Mouse (Mus musculus): Measurements from ENCODE around the gene Sh3rf1. TPM values are rescaled to one million over a fixed set of nuclear protein-coding genes. Genes with fewer than 3 reads are reported as not detected.

Gene Sh3rf1
- polyA plus RNA-seq, 1 experiment from 2014 or later: 5.3 TPM

- 83% methylated on average over 17 of the region's 17 CpGs for WGBS
- H3K4me3 ChIP-seq: no peak overlapping the region
- H3K9ac ChIP-seq: no peak overlapping the region
- no peaks in the 10 kb centered on the region for H3K27me3 ChIP-seq (replicated peaks)
- no peaks in the 10 kb centered on the region for H3K9me3 ChIP-seq
- H3K36me3 ChIP-seq: peaks cover 13% of the 10 kb centered on the region; the same call in 1 of the 2 replicates
- H3K27ac ChIP-seq (replicated peaks): no peak overlapping the region
- peaks cover 16% of the 10 kb centered on the region for H3K4me1 ChIP-seq
- no peak for ATAC-seq (ENCODE audit: extremely low read depth, insufficient number of reproducible peaks, low FRiP score, low TSS enrichment)
- H3K4me2 ChIP-seq: no peak overlapping the region
Measured at GRCm38 (mm10) chr8:61340283-61340984, 116.8 kb downstream of the Sh3rf1 start.

GRCm38 (mm10) chr8:61341587-61342441, 118.1 kb downstream of the Sh3rf1 start:
- no peak overlapping the region for H3K27ac ChIP-seq (replicated peaks)
- 0 out of 2 replicates have a peak, but pooled peaks cover 6% of the 10 kb centered on the region for H3K36me3 ChIP-seq
- H3K4me1 ChIP-seq: peaks cover 16% of the 10 kb centered on the region
- no peaks in the 10 kb centered on the region for H3K9me3 ChIP-seq
- H3K4me2 ChIP-seq: no peak overlapping the region
- ATAC-seq (ENCODE audit: extremely low read depth, insufficient number of reproducible peaks, low FRiP score, low TSS enrichment): no peak
- H3K27me3 ChIP-seq (replicated peaks): no peaks in the 10 kb centered on the region
- 60% methylated on average over 12 of the region's 12 CpGs for WGBS
- no peak overlapping the region for H3K4me3 ChIP-seq
- H3K9ac ChIP-seq: no peak overlapping the region

GRCm38 (mm10) chr8:61342473-61343026, 118.9 kb downstream of the Sh3rf1 start:
- Histone ChIP-seq H3K36me3 (0 out of 2 replicates have a peak, but pooled peaks cover 5% of the 10 kb centered on the region), H3K9ac (no peak overlapping the region), H3K4me3 (no peak overlapping the region), H3K4me1 (peaks cover 17% of the 10 kb centered on the region), H3K4me2 (no peak overlapping the region), H3K9me3 (no peaks in the 10 kb centered on the region), H3K27ac (replicated peaks) (no peak overlapping the region), H3K27me3 (replicated peaks) (no peaks in the 10 kb centered on the region)
- 60% methylated on average over 7 of the region's 7 CpGs for WGBS
- ATAC-seq (ENCODE audit: extremely low read depth, insufficient number of reproducible peaks, low FRiP score, low TSS enrichment): no peak

- ATAC-seq (ENCODE audit: extremely low read depth, insufficient number of reproducible peaks, low FRiP score, low TSS enrichment): no peak
- H3K36me3 ChIP-seq: peaks cover 2% of the 10 kb centered on the region
- peaks cover 34% of the 10 kb centered on the region for H3K4me1 ChIP-seq
- no peak overlapping the region for H3K9ac ChIP-seq
- H3K27ac ChIP-seq (replicated peaks): no peak overlapping the region
- H3K27me3 ChIP-seq (replicated peaks): no peaks in the 10 kb centered on the region
- H3K4me3 ChIP-seq: no peak overlapping the region
- no peak overlapping the region for H3K4me2 ChIP-seq
- H3K9me3 ChIP-seq: no peaks in the 10 kb centered on the region
- WGBS: 77% methylated on average over 2 of the region's 2 CpGs
Measured at GRCm38 (mm10) chr8:61344435-61344834, 120.8 kb downstream of the Sh3rf1 start.

GRCm38 (mm10) chr8:61346941-61347340, 123.3 kb downstream of the Sh3rf1 start:
- Histone ChIP-seq H3K4me1 (peaks cover 26% of the 10 kb centered on the region), H3K36me3 (peaks cover 9% of the 10 kb centered on the region), H3K27ac (replicated peaks) (no peak overlapping the region), H3K9ac (no peak overlapping the region), H3K4me2 (no peak overlapping the region), H3K27me3 (replicated peaks) (no peaks in the 10 kb centered on the region), H3K4me3 (no peak overlapping the region), H3K9me3 (no peaks in the 10 kb centered on the region)
- WGBS: 86% methylated on average over 6 of the region's 6 CpGs
- no peak for ATAC-seq (ENCODE audit: extremely low read depth, insufficient number of reproducible peaks, low FRiP score, low TSS enrichment)

GRCm38 (mm10) chr8:61347526-61347925, 123.9 kb downstream of the Sh3rf1 start:
- peaks cover 9% of the 10 kb centered on the region for H3K36me3 ChIP-seq
- no peak for ATAC-seq (ENCODE audit: extremely low read depth, insufficient number of reproducible peaks, low FRiP score, low TSS enrichment)
- no peak overlapping the region for H3K9ac ChIP-seq
- 80% methylated on average over 6 of the region's 6 CpGs for WGBS
- no peaks in the 10 kb centered on the region for H3K9me3 ChIP-seq
- no peak overlapping the region for H3K4me2 ChIP-seq
- no peak overlapping the region for H3K4me3 ChIP-seq
- no peaks in the 10 kb centered on the region for H3K27me3 ChIP-seq (replicated peaks)
- peaks cover 21% of the 10 kb centered on the region for H3K4me1 ChIP-seq
- no peak overlapping the region for H3K27ac ChIP-seq (replicated peaks)

GRCm38 (mm10) chr8:61348029-61348428, 124.4 kb downstream of the Sh3rf1 start:
- Histone ChIP-seq H3K36me3 (peaks cover 9% of the 10 kb centered on the region), H3K9ac (no peak overlapping the region), H3K4me1 (peaks cover 19% of the 10 kb centered on the region), H3K4me3 (no peak overlapping the region), H3K4me2 (no peak overlapping the region), H3K27me3 (replicated peaks) (no peaks in the 10 kb centered on the region), H3K9me3 (no peaks in the 10 kb centered on the region), H3K27ac (replicated peaks) (no peak overlapping the region)
- no peak for ATAC-seq (ENCODE audit: extremely low read depth, insufficient number of reproducible peaks, low FRiP score, low TSS enrichment)
- WGBS: 46% methylated on average over 5 of the region's 5 CpGs

GRCm38 (mm10) chr8:61348518-61348917, 124.8 kb downstream of the Sh3rf1 start:
- 12% methylated on average over 8 of the region's 8 CpGs for WGBS
- no peak overlapping the region for H3K27ac ChIP-seq (replicated peaks)
- peaks cover 9% of the 10 kb centered on the region for H3K36me3 ChIP-seq
- H3K27me3 ChIP-seq (replicated peaks): no peaks in the 10 kb centered on the region
- H3K4me2 ChIP-seq: no peak overlapping the region; the same call in 1 of the 2 replicates
- ATAC-seq (ENCODE audit: extremely low read depth, insufficient number of reproducible peaks, low FRiP score, low TSS enrichment): no peak
- H3K9me3 ChIP-seq: no peaks in the 10 kb centered on the region
- peaks cover 19% of the 10 kb centered on the region for H3K4me1 ChIP-seq
- H3K9ac ChIP-seq: no peak overlapping the region
- H3K4me3 ChIP-seq: no peak overlapping the region

- H3K27ac ChIP-seq (replicated peaks): no peak overlapping the region
- peaks cover 9% of the 10 kb centered on the region for H3K36me3 ChIP-seq
- H3K27me3 ChIP-seq (replicated peaks): no peaks in the 10 kb centered on the region
- no peak overlapping the region for H3K4me2 ChIP-seq
- no peaks in the 10 kb centered on the region for H3K9me3 ChIP-seq
- H3K4me1 ChIP-seq: peaks cover 19% of the 10 kb centered on the region
- H3K4me3 ChIP-seq: no peak overlapping the region
- no peak for ATAC-seq (ENCODE audit: extremely low read depth, insufficient number of reproducible peaks, low FRiP score, low TSS enrichment)
- 72% methylated on average over 9 of the region's 9 CpGs for WGBS
- no peak overlapping the region for H3K9ac ChIP-seq
Measured at GRCm38 (mm10) chr8:61350443-61350842, 126.8 kb downstream of the Sh3rf1 start.

- no peak overlapping the region for H3K4me3 ChIP-seq
- H3K9ac ChIP-seq: no peak overlapping the region
- no peaks in the 10 kb centered on the region for H3K9me3 ChIP-seq
- H3K4me2 ChIP-seq: no peak overlapping the region
- ATAC-seq (ENCODE audit: extremely low read depth, insufficient number of reproducible peaks, low FRiP score, low TSS enrichment): no peak
- no peak overlapping the region for H3K27ac ChIP-seq (replicated peaks)
- H3K36me3 ChIP-seq: peaks cover 9% of the 10 kb centered on the region
- WGBS: 50% methylated on average over 5 of the region's 5 CpGs
- H3K27me3 ChIP-seq (replicated peaks): no peaks in the 10 kb centered on the region
- H3K4me1 ChIP-seq: peaks cover 23% of the 10 kb centered on the region
Measured at GRCm38 (mm10) chr8:61351638-61352037, 128.0 kb downstream of the Sh3rf1 start.

GRCm38 (mm10) chr8:61355503-61355902, 131.8 kb downstream of the Sh3rf1 start:
- H3K27ac ChIP-seq (replicated peaks): no peak overlapping the region
- no peak overlapping the region for H3K4me2 ChIP-seq
- ATAC-seq (ENCODE audit: extremely low read depth, insufficient number of reproducible peaks, low FRiP score, low TSS enrichment): no peak
- H3K36me3 ChIP-seq: no peaks in the 10 kb centered on the region; the same call in 1 of the 2 replicates
- no peaks in the 10 kb centered on the region for H3K9me3 ChIP-seq
- no peak overlapping the region for H3K4me3 ChIP-seq
- no peaks in the 10 kb centered on the region for H3K27me3 ChIP-seq (replicated peaks)
- WGBS: 79% methylated on average over 5 of the region's 5 CpGs
- H3K4me1 ChIP-seq: peaks cover 26% of the 10 kb centered on the region
- no peak overlapping the region for H3K9ac ChIP-seq
